Mouse (Mus musculus) leukemia stem cell, adult 10-12 weeks (primary cell): Measurements from ENCODE around the gene Ssbp3. TPM values are rescaled to one million over a fixed set of nuclear protein-coding genes. Genes with fewer than 3 reads are reported as not detected.

Experiments
- polyA plus RNA-seq: library from polyadenylated mRNA; stranded (reverse); fragments of >175 nt; gene quantifications from 2 replicates; pipeline ENCODE4 v1.2.3, GENCODE M21; 2012; ENCODE audit warnings: low replicate concordance

Gene Ssbp3
- 630 and 926 TPM in 2 replicates for polyA plus RNA-seq

DNA sequence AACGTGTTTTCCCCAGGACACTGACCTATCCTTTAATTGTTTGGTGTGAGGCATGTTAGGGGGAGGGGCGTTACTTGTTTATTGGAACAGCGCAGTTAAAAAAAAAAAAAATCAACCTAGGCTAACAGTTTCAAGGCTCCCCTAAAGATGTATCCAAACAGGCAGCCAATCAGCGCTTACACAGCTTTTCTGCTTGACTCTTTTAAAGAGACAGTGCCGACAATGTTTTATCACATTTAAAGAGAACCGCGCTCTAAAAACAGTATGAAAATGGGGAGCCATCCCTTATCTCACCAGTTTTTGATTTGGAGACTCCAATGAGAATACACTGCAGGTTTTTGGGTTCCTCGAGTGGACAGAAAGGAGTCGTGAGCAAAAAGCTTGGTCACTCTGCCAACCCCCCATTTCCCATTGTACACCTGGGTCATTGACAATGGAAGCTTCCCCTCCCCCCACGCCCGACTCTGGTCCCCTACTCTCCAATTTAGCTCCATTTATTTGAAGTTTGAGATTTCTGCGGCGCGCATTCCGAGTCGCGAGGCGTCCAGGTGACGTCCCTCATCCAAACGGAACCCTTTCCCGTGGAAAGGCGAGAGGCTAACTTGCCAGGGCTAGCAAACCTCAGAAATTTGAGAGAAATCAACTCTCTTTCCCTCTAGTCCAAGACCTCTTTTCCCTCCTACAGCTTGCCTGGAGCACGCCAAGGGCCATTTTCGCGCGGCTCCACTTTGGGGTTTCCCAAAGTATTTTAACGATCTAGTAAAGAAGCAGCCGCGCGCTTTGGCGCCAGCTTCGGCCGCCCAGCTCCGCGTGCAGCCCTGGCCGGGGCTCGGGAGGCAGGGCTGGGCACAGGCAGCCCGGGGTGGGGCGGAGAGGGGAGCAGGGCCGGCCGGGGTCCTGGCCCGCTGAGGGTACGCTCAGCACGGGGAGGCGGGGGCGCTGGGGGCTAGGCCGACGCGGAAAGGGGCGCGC is at the start of gene Ssbp3:
Gene Ssbp3, plus strand, starts transcription at position 501 of the 972 bp plus-strand sequence.

DNA sequence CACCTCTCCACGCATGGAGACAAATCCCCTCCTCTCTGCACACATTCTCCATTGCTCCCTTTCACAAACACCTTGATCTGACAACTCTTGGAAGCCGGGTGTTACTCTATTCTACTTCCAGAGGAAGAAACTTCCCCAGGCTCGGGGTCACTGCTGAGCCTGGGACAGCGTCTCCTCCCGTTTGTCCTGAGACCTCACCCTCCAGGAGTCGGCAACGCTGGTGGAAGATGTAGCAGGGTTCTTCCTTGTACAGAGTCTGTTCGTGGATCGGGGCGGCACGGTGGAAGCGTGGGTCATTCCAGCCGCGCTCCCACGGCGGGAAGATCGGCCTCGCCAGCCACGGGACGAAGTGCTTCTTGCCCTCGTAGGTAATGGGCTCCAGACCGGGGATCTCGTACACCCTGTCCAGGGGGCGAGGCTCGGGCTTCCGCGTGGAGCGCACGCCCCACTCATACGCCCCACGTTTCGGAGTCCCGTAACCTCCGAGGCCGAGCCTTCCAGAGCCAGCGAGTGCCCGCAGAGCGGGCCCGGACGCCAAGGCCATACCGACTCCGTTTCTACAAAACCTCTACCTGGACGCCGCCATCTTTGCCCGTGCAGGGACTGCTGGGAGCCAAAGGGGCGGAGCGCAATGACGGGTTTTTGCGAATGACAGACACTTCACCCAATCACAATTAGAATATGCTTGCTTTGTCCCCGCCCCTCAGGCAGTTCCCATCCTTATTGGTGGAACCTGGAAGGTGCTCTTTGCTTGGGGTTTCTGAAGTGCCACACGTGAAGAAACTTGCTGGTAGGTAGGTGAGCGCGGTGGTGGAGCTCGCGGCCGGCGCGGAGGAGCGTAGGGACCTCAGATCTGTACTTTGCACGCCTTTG is 156.0 kb downstream of the Ssbp3 start, which contains the start of the genes Mrpl37 and Cyb5rl:
Gene Mrpl37, minus strand, starts transcription at position 617 of the 873 bp plus-strand sequence.
Gene Cyb5rl, plus strand, starts transcription at position 737 of the 873 bp plus-strand sequence.

GRCm38 (mm10) chr4:107096841-107097373 is 186.4 kb downstream of the Ssbp3 start, which contains the start of gene Cdcp2:
Cdcp2 (plus strand) TSS chr4:107096891.

Other genes starting within 250 kb of the Ssbp3 start
- 2.3 and 15.0 TPM in 2 replicates for gene Ttc4, start 231.8 kb upstream of the Ssbp3 start, polyA plus RNA-seq
- not detected in 2 replicates for gene Mroh7, start 179.8 kb upstream of the Ssbp3 start, polyA plus RNA-seq
- 0.09 TPM in 1 of 2 replicates, not detected in the other for gene Fam151a, start 176.8 kb upstream of the Ssbp3 start, polyA plus RNA-seq
- 0.84 and 4.1 TPM in 2 replicates for gene Acot11, start 105.7 kb upstream of the Ssbp3 start, polyA plus RNA-seq
- gene Mrpl37, start 156.2 kb downstream of the Ssbp3 start, polyA plus RNA-seq = 72.7 and 73.2 TPM in 2 replicates
- gene Cyb5rl, start 156.3 kb downstream of the Ssbp3 start, polyA plus RNA-seq = 0.70 and 3.7 TPM in 2 replicates
- gene Cdcp2, start 186.2 kb downstream of the Ssbp3 start, polyA plus RNA-seq = not detected in 2 replicates